Mouse (Mus musculus) cerebellum, adult 8-10 months (tissue): ENCODE measurements around the gene Nhp2.
A peak's percentile ranks its signal among the peaks of the same experiment; 100 is the strongest.

ENCODE experiments used
- DNase-seq: peaks from one replicate; pipeline ENCODE4 v3.0.0; 2022

Gene Nhp2

GRCm38 (mm10) chr11:51637971-51638414 lies 18.5 kb downstream of the Nhp2 start:
- DNase-seq = no peak

- no peak for DNase-seq
Measured at GRCm38 (mm10) chr11:51638497-51638896, 19.0 kb downstream of the Nhp2 start.

DNA sequence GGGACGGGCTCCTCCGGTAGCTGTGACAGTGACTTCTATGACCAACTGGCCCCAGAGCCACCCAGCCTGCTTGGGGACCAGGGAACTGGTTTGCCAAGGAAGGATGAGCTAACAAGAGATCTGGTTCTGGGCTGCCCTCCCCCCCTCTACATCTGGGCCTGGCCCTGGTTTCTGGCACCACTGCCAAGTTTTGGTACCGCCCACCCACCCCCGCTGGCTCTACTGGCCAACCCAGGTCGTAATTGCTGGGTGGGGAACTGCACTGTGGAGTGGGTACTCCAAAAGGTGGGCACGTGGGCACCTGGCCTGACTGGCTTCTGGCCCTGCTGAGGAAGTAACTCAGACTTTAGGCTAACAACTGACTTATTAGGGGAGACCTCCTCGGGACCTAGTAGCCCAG lies 21.2 kb downstream of the Nhp2 start:
- no peak for DNase-seq

GRCm38 (mm10) chr11:51643202-51643601 lies 23.7 kb downstream of the Nhp2 start:
- DNase-seq = no peak

- DNase-seq = peak; percentile 48
Measured at GRCm38 (mm10) chr11:51643761-51644160, 24.2 kb downstream of the Nhp2 start.

GRCm38 (mm10) chr11:51644217-51644616 lies 24.7 kb downstream of the Nhp2 start:
- no peak for DNase-seq

- DNase-seq = no peak
Measured at GRCm38 (mm10) chr11:51645293-51645692, 25.8 kb downstream of the Nhp2 start.

DNA sequence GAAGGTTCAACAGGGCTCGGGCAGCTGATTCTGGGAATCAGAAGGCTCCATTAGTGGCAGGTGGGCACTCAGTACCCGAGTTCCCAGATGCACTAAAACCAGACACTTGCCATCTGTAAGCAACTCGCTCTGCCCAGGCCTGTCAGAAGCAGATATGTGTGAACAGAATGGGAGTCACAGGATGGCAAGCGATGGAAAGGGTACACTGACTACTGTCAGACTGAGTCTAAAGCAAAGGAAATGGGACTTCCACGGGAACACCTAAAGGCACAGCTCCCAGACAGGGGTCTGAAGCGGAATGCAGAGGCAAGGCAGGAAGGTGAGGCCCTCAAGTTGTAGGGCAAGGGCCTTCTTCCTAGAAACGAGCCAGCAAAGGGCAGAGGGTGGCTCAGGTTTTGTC lies 26.7 kb downstream of the Nhp2 start:
- DNase-seq = no peak

- no peak for DNase-seq
Measured at GRCm38 (mm10) chr11:51646751-51647667, 27.5 kb downstream of the Nhp2 start.

GRCm38 (mm10) chr11:51648566-51648965 lies 29.0 kb downstream of the Nhp2 start:
- no peak for DNase-seq

DNA sequence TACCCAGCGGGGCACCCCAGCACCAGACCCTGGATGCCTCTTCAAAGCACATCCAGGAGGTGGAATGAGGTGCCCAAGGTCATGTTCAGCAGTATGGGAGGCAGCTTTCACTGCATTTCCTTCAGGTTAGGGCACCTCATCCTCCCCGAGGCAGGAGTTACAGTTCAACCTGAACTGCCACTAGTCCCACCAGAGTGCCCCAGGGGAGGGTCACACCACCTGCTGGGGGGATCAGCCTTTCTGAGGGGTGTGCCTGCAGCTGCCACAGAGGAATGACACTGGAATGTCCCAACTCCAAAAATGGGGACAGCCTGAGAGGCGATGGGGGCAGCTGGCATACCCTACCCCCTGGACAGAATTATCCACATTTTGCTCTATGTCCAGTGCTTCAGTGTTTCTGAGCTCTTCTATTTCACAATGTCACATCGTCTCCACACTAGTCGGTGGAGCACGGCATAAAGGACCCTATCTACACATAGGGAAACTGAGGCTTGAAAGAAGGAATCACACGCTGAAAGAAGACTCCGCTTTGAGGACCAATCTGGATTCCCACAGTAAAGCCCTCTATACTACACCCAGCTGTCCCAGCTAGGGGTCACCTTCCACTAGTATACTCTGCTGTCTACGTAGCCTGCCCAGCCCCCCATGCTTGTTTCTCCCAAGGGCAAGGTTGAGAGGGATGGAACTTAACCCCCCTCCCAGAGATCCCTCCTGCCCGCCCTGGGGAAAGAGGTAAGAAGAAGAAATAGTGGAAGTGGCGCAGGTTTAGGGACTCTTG lies 29.8 kb downstream of the Nhp2 start:
- DNase-seq = no peak

- DNase-seq = no peak
Measured at GRCm38 (mm10) chr11:51649889-51650199, 30.3 kb downstream of the Nhp2 start.

DNA sequence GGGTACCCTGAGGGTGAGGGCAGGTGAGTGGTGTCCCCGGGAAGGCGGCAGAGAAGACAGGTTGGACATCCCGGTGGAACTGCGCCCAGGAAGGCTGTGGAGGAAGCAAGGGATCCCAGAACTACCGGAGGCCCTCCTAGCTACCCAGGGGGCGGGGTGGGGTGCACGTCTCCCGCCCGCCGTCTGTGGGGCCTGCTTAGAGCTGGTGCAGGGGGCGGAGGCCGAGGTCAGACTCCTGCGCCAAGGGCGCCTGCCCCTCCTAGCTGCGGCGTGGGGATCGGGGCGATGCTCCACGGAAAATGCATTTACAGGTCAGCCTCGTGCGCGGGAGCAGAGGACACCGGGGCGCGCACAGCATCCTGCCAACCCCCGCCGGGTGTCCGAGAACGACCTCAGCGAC lies 30.7 kb downstream of the Nhp2 start:
- DNase-seq = no peak

- DNase-seq = peak; percentile 48
Measured at GRCm38 (mm10) chr11:51650691-51651515, 31.4 kb downstream of the Nhp2 start, which contains the start of the genes N4bp3 and D930048N14Rik. Gene N4bp3, minus strand, starts transcription at chr11:51650842. Gene D930048N14Rik, plus strand, starts transcription at chr11:51650954.

DNA sequence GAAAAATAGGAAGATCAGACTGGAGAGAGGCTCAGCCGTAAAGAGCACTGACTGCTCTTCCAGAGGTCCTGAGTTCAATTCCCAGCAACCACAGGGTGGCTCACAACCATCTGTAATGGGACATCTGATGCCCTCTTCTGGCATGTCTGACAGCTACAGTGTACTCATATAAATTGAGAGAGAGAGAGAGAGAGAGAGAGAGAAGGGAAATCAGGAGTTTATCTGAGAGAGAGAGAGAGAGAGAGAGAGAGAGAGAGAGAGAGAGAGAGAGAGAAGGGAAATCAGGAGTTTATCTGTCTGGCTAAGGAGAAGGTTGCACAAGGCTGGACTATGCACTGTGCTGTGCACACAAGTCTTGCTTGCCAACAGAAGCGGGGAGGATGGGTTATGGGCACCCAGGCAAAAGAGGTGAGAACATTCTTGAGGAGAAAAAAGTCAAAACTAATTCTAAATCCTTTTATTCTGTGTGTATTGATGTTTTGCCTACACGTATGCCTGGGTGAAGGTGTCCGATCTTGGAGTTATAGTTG lies 33.4 kb downstream of the Nhp2 start:
- no peak for DNase-seq

- no peak for DNase-seq
Measured at GRCm38 (mm10) chr11:51653736-51654135, 34.2 kb downstream of the Nhp2 start.

DNA sequence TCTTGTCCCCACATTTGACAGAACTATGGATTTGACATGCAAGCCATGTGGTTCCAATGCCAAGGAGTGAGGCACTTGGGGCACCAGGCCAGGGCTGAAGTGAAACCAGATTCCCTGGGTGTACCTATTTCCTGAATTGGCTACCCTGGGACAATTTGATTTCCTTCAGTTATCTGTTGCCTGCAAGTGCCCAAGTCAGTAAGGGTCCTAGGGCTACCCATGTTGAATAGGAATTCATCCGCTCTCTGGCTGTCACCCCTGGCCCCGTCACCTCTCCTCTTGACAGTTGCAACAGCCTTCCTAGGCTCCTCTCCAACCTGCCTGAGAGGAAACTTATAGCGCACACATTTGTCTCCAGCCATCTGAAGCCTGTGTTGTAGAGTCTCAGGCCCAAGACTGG lies 35.4 kb downstream of the Nhp2 start:
- DNase-seq = no peak

- DNase-seq = no peak
Measured at GRCm38 (mm10) chr11:51656798-51657521, 37.4 kb downstream of the Nhp2 start.

- DNase-seq = no peak
Measured at GRCm38 (mm10) chr11:51658291-51658690, 38.8 kb downstream of the Nhp2 start.

DNA sequence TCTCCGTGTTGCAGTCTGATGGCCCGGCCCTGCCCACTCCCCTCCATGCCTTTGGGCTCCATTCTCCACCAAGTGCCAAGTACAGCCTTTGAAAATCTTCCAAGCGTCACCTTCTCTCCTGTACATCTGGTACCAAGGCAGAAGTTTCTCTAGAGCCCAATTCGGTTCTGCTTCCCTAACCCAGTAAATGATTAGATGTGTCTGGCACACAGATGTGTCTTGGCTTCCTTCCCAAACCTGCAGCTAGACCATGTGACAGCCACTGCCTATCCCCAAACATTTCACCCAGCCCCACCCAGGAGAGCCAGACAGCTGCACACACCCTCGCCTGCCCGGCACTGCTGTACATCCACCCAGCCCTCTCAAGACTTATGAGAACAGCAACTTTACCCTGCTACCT lies 39.2 kb downstream of the Nhp2 start:
- DNase-seq = no peak

DNA sequence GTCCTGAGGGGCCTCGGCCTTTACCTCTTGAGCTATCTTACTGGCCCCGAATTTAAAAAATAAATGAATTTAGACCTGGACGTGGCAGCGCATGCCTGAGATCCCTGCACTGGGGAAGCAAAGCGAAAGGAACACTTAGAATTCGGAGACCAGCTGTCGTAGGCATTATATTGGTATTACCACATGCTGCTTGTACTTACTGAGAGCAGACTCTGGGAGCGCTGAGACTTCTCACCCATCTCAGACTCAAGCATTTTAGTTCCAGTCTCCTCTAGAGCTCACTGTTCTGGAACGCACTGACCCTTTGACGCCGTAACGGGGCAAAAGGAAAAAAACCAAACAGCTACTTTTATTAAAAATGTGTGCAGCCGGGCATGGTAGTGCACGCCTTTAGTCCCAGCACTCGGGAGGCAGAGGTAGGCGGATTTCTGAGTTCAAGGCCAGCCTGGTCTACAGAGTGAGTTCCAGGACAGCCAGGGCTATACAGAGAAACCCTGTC lies 42.4 kb downstream of the Nhp2 start:
- no peak for DNase-seq

GRCm38 (mm10) chr11:51662632-51663031 lies 43.1 kb downstream of the Nhp2 start:
- DNase-seq = no peak
